Mouse (Mus musculus) heart, postnatal 0 days (tissue): ENCODE results near the gene Pgap3.

Experiments
- CTCF ChIP-seq: IDR thresholded peaks from 2 replicates; pipeline ENCODE4 v1.5.1; 2016; ENCODE audit warnings: antibody characterized with exemption, control low read depth, low read depth
- EP300 ChIP-seq: IDR thresholded peaks from 2 replicates; pipeline ENCODE4 v1.6.1; 2016; ENCODE audit warnings: antibody characterized with exemption, low read depth

- no peak for TF ChIP-seq EP300
- no peak for TF ChIP-seq CTCF
Measured at GRCm38 (mm10) chr11:98397946-98398345, 2.3 kb downstream of the Pgap3 start.
